Mouse (Mus musculus): ENCODE measurements at regions not wholly inside any gene's neighbourhood (a gene's known extent, or its start where the extent isn't known, plus 50 kb on each side); places are given as distances from the start of the nearest gene placed in this dataset.

DNA sequence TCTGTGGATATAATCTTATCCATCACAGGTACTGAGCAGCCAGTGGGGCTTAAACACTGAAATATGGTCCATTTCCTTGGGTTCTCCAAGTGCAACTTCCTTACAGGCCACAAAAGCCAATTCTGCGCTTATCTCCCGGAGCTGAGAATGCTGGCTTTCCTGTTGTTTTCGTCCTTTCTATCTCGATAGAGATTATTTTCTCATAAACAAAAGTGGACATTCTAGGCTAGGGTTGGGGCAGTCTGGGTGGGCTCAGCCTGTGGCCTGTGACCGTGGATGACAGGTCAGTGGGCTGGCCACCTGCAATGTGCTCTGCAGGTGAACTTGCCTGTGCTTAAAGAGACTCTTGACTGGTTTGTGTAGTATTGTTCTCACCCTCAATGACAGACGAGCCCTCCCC is 179.0 kb upstream of the Arglu1 start:
- TF ChIP-seq CTCF (IDR thresholded peaks at IDR 0.05; ENCODE audit: low read depth) (no peak), EP300 (IDR thresholded peaks at IDR 0.05; ENCODE audit: low read depth) (no peak)
